Mouse (Mus musculus): Measurements from ENCODE around the gene Agtpbp1. TPM values are rescaled to one million over a fixed set of nuclear protein-coding genes. Genes with fewer than 3 reads are reported as not detected.

Agtpbp1 gene
- 12.5 and 13.3 TPM in 2 replicates for polyA plus RNA-seq (2015; fragmentation: Nextera tagmentation; extraction: Ambion mirVana)

DNA sequence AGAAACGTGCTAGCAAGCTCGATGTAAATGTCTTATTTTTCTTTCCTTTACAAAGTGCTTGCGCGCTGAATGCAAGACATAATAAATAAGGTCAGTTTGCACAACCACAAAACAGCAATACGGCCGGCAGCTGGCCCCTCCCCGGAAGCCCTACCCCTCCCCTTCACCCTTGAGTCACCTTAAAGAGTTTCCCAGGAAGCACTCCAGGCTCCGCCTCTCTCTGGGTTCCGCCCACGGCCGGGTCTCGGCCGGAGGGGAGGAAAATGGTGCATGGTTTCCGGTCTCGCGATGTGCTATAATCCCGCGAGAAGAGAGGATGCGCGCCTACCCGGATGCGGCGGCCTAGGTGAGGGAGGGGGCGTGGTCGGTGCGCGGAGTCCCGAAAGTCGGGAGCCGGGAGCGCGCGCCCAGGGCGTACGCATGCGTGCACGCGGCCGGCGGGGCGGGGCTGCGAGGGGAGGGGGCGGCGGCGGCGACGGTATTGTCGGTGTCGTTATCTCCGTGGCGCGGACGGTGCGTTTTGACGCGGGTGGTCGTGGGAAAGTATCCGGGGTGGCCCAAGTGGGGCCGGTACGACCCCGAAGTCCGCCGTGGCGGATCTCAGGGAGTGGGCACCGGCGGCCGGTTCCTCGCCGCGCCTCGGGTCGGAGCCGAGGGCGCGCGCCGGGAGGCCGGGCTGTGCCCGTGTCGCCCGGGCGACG lies at the start of gene Agtpbp1, which contains the start of gene Naa35:
Gene Agtpbp1 (minus strand): TSS at position 281 of the 701 bp plus-strand sequence.
Gene Naa35 (plus strand): TSS at position 313 of the 701 bp plus-strand sequence.
- WGBS = under 1% methylated on average over 71 of the region's 83 CpGs
- Histone ChIP-seq H3K4me2 (peak within 1 kb of the TSS; percentile 90), H3K27me3 (no peaks in the 10 kb centered on the region), H3K4me3 (replicated peaks) (peak within 1 kb of the TSS; percentile 76), H3K27ac (peak within 1 kb of the TSS; percentile 87), H3K4me1 (peaks cover 30% of the 10 kb centered on the region), H3K36me3 (peaks cover 28% of the 10 kb centered on the region), H3K9ac (peak within 1 kb of the TSS; percentile 77), H3K9me3 (replicated peaks) (no peaks in the 10 kb centered on the region)
- peak; percentile 98 for ATAC-seq (replicated peaks; ENCODE audit: low FRiP score)

DNA sequence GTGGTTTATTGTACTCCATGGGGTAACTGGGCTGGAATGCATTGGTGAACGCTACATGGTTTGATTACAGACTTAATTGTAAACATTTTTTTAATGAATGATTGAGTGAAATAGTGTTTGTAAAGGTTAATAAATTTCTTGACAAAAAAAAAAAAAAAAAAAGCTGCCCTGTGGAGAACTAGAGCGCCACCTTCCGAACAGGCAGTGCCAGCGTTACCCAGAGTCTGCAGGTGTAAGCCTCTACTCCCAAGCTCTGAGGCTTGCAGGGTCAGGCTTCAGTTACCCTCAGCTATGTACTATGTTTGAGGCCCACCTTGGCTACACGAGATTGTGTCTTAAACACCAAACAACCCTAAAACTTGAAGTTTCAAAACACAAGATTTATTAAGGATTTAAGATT lies 49.6 kb upstream of the Agtpbp1 start:
- 60% methylated on average over 5 of the region's 5 CpGs for WGBS
- no peak for ATAC-seq (replicated peaks; ENCODE audit: low FRiP score)

DNA sequence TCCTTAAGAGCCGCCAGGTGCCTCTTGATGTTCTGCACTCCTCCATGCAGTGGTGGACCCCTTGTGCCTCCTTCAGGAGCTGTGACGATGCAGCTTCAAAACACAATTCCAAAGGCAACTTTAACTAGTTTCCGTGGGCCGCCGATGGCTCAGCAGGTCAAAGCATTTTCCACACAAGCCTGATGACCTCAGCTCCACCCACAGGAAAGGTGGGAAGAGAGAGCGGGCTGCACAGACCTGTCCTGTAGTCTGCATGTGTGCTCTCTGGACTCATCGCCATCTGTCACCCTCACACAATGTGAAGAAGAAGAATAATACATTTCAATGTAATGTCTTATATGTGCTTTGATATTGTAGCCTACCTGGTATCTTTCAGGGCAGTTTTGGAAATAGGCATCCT lies 41.7 kb upstream of the Agtpbp1 start:
- no peak overlapping the region for H3K4me2 ChIP-seq
- ATAC-seq (replicated peaks; ENCODE audit: low FRiP score) = no peak
- no peak overlapping the region for H3K9ac ChIP-seq
- no peak overlapping the region for H3K4me3 ChIP-seq (replicated peaks)
- peaks cover 92% of the 10 kb centered on the region for H3K36me3 ChIP-seq
- H3K27ac ChIP-seq = no peak overlapping the region
- WGBS = 81% methylated on average over 7 of the region's 7 CpGs
- no peaks in the 10 kb centered on the region for H3K4me1 ChIP-seq
- no peaks in the 10 kb centered on the region for H3K27me3 ChIP-seq
- H3K9me3 ChIP-seq (replicated peaks) = no peaks in the 10 kb centered on the region

More for the DNA sequence above, 49.6 kb upstream of the Agtpbp1 start:
- no peak overlapping the region for H3K4me3 ChIP-seq (replicated peaks)
- H3K27ac ChIP-seq = no peak overlapping the region
- H3K9me3 ChIP-seq (replicated peaks) = no peaks in the 10 kb centered on the region
- no peak overlapping the region for H3K9ac ChIP-seq
- H3K36me3 ChIP-seq = peaks cover 94% of the 10 kb centered on the region
- H3K4me2 ChIP-seq = no peak overlapping the region
- no peaks in the 10 kb centered on the region for H3K27me3 ChIP-seq
- no peaks in the 10 kb centered on the region for H3K4me1 ChIP-seq

DNA sequence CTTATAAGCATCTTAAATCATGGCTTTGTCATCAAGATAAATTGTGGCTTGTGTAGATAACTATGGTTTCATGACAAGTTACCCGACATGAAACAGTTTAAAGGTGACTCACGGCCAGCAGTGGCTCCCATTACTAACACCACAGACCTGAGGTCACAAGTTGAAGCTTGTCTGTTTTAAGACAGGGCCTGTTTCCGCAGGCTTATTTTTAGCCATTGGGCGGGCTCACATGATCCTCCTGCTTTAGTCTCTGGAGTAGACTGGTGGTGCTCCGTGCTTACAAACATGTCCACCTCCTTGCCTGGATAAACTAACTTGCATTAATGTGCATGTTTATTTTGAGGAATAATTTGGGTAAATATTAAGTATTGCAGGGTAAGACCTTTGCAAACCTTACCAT lies 39.9 kb upstream of the Agtpbp1 start:
- no peak for ATAC-seq (replicated peaks; ENCODE audit: low FRiP score)
- H3K9me3 ChIP-seq (replicated peaks) = no peaks in the 10 kb centered on the region
- H3K9ac ChIP-seq = no peak overlapping the region
- H3K27me3 ChIP-seq = no peaks in the 10 kb centered on the region
- H3K27ac ChIP-seq = no peak overlapping the region
- peaks cover 92% of the 10 kb centered on the region for H3K36me3 ChIP-seq
- no peak overlapping the region for H3K4me2 ChIP-seq
- WGBS = 40% methylated on average over 5 of the region's 5 CpGs
- H3K4me3 ChIP-seq (replicated peaks) = no peak overlapping the region
- no peaks in the 10 kb centered on the region for H3K4me1 ChIP-seq

DNA sequence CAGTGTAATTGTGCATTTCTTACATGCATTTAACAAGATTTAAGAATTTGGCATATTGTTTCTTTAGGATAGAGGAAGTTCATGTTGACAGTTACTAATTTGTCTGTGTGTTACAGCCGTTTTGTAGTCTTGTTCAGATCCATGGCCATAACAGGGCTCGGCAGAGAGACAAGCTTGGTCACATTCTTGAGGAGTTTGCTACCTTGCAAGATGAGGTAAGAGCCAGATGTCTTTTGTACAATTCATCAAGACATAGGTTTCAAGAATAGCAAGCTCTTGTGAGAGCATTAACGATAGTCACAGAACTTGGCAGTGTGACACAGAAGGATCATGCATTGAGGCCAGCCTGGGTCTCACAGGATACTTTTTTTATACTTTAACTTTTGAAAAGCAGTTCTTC lies 39.4 kb upstream of the Agtpbp1 start:
- Histone ChIP-seq H3K9me3 (replicated peaks) (no peaks in the 10 kb centered on the region), H3K9ac (no peak overlapping the region), H3K4me3 (replicated peaks) (no peak overlapping the region), H3K27ac (no peak overlapping the region), H3K4me1 (no peaks in the 10 kb centered on the region), H3K4me2 (no peak overlapping the region), H3K27me3 (no peaks in the 10 kb centered on the region), H3K36me3 (peaks cover 89% of the 10 kb centered on the region)
- ATAC-seq (replicated peaks; ENCODE audit: low FRiP score) = no peak
- 66% methylated on average over 3 of the region's 3 CpGs for WGBS

DNA sequence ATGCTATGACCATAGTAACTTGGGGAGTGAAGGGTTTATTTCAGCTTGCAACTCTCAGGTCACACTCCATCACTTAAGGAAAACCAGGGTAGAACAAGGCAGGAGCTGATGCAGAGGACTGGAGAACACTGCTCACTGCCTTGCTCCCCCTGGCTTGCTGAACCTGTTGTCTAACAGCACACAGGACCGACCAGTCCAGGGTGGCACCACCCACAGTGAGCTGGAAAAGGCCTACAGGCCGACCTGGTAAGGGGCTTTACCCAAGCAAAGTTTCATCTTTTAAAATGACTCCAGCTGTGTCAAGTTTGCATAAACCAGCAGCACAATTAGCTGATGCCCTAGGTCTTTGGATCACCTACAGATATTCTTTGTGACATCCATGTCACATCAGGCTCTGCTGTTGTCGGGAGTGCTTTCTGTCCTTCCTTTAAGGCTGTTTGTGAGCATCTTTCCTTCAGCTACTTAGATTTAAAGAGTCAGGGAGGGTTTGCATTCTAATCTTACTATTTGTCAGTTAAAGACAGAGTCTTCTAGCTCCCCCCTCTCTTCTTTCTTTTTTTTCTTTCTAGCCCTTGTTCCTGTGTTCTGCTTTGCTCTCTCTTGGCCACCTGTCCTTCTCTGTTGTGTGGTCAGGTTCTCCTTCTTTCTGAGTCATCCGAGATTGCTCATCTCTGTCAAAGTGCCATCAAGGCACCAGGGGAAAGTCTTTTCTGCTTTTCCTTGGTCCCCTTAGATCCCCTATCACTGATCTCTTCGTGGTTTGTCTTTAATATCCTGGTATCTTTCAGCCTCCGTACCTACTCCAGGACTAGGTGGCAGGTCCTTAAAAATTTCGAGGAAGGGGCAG lies 36.8 kb upstream of the Agtpbp1 start:
- peaks cover 88% of the 10 kb centered on the region for H3K36me3 ChIP-seq
- no peaks in the 10 kb centered on the region for H3K4me1 ChIP-seq
- no peak overlapping the region for H3K4me3 ChIP-seq (replicated peaks)
- no peaks in the 10 kb centered on the region for H3K27me3 ChIP-seq
- H3K4me2 ChIP-seq = no peak overlapping the region
- H3K9me3 ChIP-seq (replicated peaks) = no peaks in the 10 kb centered on the region
- H3K27ac ChIP-seq = no peak overlapping the region
- no peak overlapping the region for H3K9ac ChIP-seq
- no peak for ATAC-seq (replicated peaks; ENCODE audit: low FRiP score)
- 89% methylated on average over 7 of the region's 7 CpGs for WGBS

DNA sequence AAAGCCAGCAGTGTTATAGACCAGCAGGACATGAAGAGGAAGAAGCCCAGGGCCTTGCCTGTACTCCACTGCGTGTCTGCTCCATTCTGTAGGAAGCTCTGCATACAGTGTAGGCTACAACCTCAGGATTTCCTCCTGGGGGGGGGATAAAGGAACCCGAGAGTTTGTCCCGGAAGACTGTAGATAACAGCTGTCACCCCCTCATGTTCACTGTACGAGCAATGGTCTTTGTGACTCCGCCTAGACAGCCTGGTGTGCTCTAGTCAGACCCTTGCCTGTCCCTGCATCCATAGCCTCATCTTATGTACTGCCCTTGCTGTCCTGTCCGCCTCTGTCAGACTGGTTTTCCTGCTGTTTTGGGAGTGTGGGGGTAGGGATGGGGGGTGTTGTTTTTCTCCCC lies 33.4 kb upstream of the Agtpbp1 start:
- ATAC-seq (replicated peaks; ENCODE audit: low FRiP score) = no peak
- no peaks in the 10 kb centered on the region for H3K4me1 ChIP-seq
- no peak overlapping the region for H3K9ac ChIP-seq
- no peak overlapping the region for H3K27ac ChIP-seq
- H3K4me3 ChIP-seq (replicated peaks) = no peak overlapping the region
- peaks cover 78% of the 10 kb centered on the region for H3K36me3 ChIP-seq
- WGBS = 85% methylated on average over 6 of the region's 6 CpGs
- H3K27me3 ChIP-seq = no peaks in the 10 kb centered on the region
- no peaks in the 10 kb centered on the region for H3K9me3 ChIP-seq (replicated peaks)
- H3K4me2 ChIP-seq = no peak overlapping the region

DNA sequence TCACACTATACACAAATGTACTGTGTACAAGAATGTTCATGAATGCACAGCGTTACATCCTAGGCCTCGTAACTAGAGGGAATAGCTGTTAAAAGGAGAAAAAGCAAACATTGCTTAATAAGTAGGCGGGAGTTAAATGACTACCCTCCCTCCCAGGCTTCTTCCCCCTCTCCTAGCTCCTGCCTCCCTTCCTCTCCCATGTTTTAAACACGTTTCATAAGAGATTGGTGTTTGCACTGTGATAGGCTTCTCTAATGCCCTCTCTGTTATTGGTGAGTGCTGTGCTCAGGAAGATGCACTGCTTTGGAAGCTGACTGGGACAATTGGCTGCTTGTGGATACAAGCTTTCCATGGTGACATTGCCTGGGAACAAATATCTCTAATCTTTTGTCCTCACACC lies 30.5 kb upstream of the Agtpbp1 start:
- Histone ChIP-seq H3K4me1 (no peaks in the 10 kb centered on the region), H3K4me2 (no peak overlapping the region), H3K9ac (no peak overlapping the region), H3K36me3 (peaks cover 75% of the 10 kb centered on the region), H3K27me3 (no peaks in the 10 kb centered on the region), H3K9me3 (replicated peaks) (no peaks in the 10 kb centered on the region), H3K4me3 (replicated peaks) (no peak overlapping the region), H3K27ac (no peak overlapping the region)
- no peak for ATAC-seq (replicated peaks; ENCODE audit: low FRiP score)
- WGBS = 86% methylated on average over 4 of the region's 4 CpGs

DNA sequence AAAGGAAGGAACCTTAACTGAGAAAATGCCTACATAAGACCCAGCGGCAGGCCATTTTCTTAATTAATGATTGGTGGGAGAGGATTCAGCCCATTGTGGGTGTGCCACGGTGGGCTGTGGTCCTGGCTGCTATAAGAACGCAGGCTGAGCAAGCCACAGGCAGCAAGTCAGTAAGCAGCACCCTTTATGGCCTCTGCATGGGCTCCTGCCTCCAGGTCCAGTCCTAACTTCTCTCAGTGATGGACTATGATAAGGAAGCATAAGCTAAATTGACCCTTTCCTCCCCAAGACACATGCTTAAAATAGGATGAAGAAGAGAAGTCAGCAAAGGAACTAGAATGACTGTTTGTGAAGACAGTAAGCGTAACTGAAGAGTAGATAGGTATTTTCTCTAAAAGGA lies 30.1 kb upstream of the Agtpbp1 start:
- Histone ChIP-seq H3K4me1 (no peaks in the 10 kb centered on the region), H3K4me2 (no peak overlapping the region), H3K4me3 (replicated peaks) (no peak overlapping the region), H3K27me3 (no peaks in the 10 kb centered on the region), H3K9me3 (replicated peaks) (no peaks in the 10 kb centered on the region), H3K9ac (no peak overlapping the region), H3K36me3 (peaks cover 75% of the 10 kb centered on the region), H3K27ac (no peak overlapping the region)
- ATAC-seq (replicated peaks; ENCODE audit: low FRiP score) = no peak
- WGBS = 89% methylated on average over 4 of the region's 4 CpGs

DNA sequence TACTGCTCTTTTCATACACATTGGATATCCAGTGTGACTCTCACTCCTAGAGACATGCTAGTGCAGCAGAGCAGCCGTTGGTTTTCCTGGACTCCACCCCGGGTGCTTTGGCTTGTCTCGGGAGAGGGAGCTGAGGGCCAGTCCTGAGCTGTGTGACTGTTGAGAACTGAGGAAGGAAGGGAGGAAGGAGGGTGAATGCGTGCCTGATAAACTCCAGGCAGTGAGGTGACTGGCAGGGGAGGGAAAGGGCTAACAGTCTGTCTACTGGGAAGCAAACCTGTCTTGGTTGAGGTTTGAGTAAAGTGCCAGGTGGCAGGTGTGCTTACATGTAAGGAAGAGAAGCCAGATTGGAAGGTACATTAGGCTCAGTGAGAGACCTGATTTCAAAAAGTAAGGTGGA lies 28.8 kb upstream of the Agtpbp1 start:
- H3K4me3 ChIP-seq (replicated peaks) = no peak overlapping the region
- peaks cover 79% of the 10 kb centered on the region for H3K36me3 ChIP-seq
- 79% methylated on average over 4 of the region's 4 CpGs for WGBS
- ATAC-seq (replicated peaks; ENCODE audit: low FRiP score) = no peak
- H3K27ac ChIP-seq = no peak overlapping the region
- H3K9ac ChIP-seq = no peak overlapping the region
- no peaks in the 10 kb centered on the region for H3K4me1 ChIP-seq
- no peaks in the 10 kb centered on the region for H3K9me3 ChIP-seq (replicated peaks)
- no peak overlapping the region for H3K4me2 ChIP-seq
- H3K27me3 ChIP-seq = no peaks in the 10 kb centered on the region

DNA sequence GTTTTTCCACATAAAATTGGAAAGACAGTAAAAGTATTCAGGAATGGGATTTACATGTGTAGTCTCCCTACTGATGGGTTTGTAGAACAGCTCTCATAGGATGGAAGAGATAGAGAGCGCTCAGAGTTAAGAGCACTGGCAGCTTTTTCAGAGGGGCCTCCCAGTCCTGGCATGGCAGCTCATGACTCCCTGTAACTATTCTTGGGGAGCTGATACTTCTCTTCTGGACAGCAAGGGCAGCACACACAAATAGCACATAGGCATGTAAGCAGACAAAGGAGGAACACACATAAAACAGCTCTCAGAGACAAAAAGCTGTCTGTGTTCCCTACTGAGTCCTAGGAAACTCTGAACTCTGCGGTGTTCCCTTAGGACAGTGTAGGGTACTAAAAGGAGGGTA lies 25.4 kb upstream of the Agtpbp1 start:
- no peak overlapping the region for H3K4me2 ChIP-seq
- H3K4me3 ChIP-seq (replicated peaks) = no peak overlapping the region
- no peak overlapping the region for H3K9ac ChIP-seq
- peaks cover 92% of the 10 kb centered on the region for H3K36me3 ChIP-seq
- H3K27ac ChIP-seq = no peak overlapping the region
- no peaks in the 10 kb centered on the region for H3K4me1 ChIP-seq
- WGBS = 92% methylated on average over 2 of the region's 2 CpGs
- ATAC-seq (replicated peaks; ENCODE audit: low FRiP score) = no peak
- H3K27me3 ChIP-seq = no peaks in the 10 kb centered on the region
- no peaks in the 10 kb centered on the region for H3K9me3 ChIP-seq (replicated peaks)

DNA sequence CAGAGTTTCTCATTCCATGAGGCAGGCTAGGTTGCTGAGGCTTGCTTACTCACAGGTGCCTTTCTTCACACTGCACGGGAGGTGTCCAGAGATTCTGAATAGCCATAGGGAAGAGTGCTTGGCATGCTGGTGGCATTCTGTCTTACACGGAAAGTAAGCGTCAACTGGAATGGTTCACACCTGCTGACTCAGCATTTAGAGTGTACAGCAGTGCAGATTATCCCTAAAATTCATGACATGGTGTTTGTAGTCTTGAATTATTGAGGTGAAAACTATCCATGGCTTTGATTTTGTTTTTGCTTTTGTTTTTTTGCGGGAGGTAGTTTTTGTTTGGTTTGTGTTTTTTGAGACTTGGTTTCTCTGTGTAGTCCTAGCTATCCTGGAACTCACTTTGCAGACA lies 24.9 kb upstream of the Agtpbp1 start:
- 92% methylated on average over 4 of the region's 4 CpGs for WGBS
- Histone ChIP-seq H3K4me2 (no peak overlapping the region), H3K36me3 (peaks cover 92% of the 10 kb centered on the region), H3K9ac (no peak overlapping the region), H3K27ac (no peak overlapping the region), H3K27me3 (no peaks in the 10 kb centered on the region), H3K9me3 (replicated peaks) (no peaks in the 10 kb centered on the region), H3K4me3 (replicated peaks) (no peak overlapping the region), H3K4me1 (no peaks in the 10 kb centered on the region)
- ATAC-seq (replicated peaks; ENCODE audit: low FRiP score) = no peak
